Mouse (Mus musculus) testis, postnatal 10 days (tissue): ENCODE data around the gene Afap1.

ENCODE experiments used
- DNase-seq: peaks from one replicate; pipeline ENCODE4 v3.0.0; 2021; ENCODE audit warnings: low spot score

Gene Afap1

GRCm38 (mm10) chr5:35935939-35936338, 42.8 kb downstream of the Afap1 start:
- DNase-seq, result no peak

- DNase-seq, result no peak
Observed at GRCm38 (mm10) chr5:35938249-35939223, 45.4 kb downstream of the Afap1 start.

- no peak for DNase-seq
Observed at GRCm38 (mm10) chr5:35939958-35940357, 46.8 kb downstream of the Afap1 start.

- DNase-seq, result no peak
Observed at GRCm38 (mm10) chr5:35943541-35943940, 50.4 kb downstream of the Afap1 start.

GRCm38 (mm10) chr5:35946841-35947240, 53.7 kb downstream of the Afap1 start:
- DNase-seq, result no peak

- DNase-seq, result no peak
Observed at GRCm38 (mm10) chr5:35947427-35947826, 54.3 kb downstream of the Afap1 start.

- peak; percentile 68 for DNase-seq
Observed at GRCm38 (mm10) chr5:35948225-35948975, 55.3 kb downstream of the Afap1 start.

GRCm38 (mm10) chr5:35949061-35949460, 55.9 kb downstream of the Afap1 start:
- no peak for DNase-seq

- DNase-seq, result no peak
Observed at GRCm38 (mm10) chr5:35950504-35950903, 57.4 kb downstream of the Afap1 start.

GRCm38 (mm10) chr5:35954055-35954718, 61.1 kb downstream of the Afap1 start:
- no peak for DNase-seq

- DNase-seq, result no peak
Observed at GRCm38 (mm10) chr5:35956268-35956667, 63.1 kb downstream of the Afap1 start.

- DNase-seq, result peak; percentile 66
Observed at GRCm38 (mm10) chr5:35958681-35959080, 65.6 kb downstream of the Afap1 start.

- DNase-seq, result no peak
Observed at GRCm38 (mm10) chr5:35960168-35960567, 67.0 kb downstream of the Afap1 start.

GRCm38 (mm10) chr5:35961271-35961670, 68.2 kb downstream of the Afap1 start:
- no peak for DNase-seq

- no peak for DNase-seq
Observed at GRCm38 (mm10) chr5:35963635-35964034, 70.5 kb downstream of the Afap1 start.

- DNase-seq, result no peak
Observed at GRCm38 (mm10) chr5:35965036-35965435, 71.9 kb downstream of the Afap1 start.

GRCm38 (mm10) chr5:35969857-35970256, 76.7 kb downstream of the Afap1 start:
- no peak for DNase-seq

- DNase-seq, result peak; percentile 73
Observed at GRCm38 (mm10) chr5:35970380-35971105, 77.4 kb downstream of the Afap1 start.

GRCm38 (mm10) chr5:35971841-35972578, 78.9 kb downstream of the Afap1 start:
- DNase-seq, result peak; percentile 88

- no peak for DNase-seq
Observed at GRCm38 (mm10) chr5:35972739-35973138, 79.6 kb downstream of the Afap1 start.

- DNase-seq, result peak; percentile 92
Observed at GRCm38 (mm10) chr5:35973800-35974199, 80.7 kb downstream of the Afap1 start.
